Mouse (Mus musculus) heart, postnatal 0 days (tissue): ENCODE measurements around the gene Cog3.

Experiments
- CTCF ChIP-seq: IDR thresholded peaks from 2 replicates; pipeline ENCODE4 v1.5.1; 2016; ENCODE audit warnings: antibody characterized with exemption, control low read depth, low read depth
- EP300 ChIP-seq: IDR thresholded peaks from 2 replicates; pipeline ENCODE4 v1.6.1; 2016; ENCODE audit warnings: antibody characterized with exemption, low read depth

GRCm38 (mm10) chr14:75708986-75709385 lies 45.3 kb downstream of the Cog3 start:
- TF ChIP-seq CTCF (no peak), EP300 (no peak)
